Mouse (Mus musculus) midbrain, embryonic 15.5 days (tissue): Measurements from ENCODE around the gene Rora. TPM values are rescaled to one million over a fixed set of nuclear protein-coding genes. Genes with fewer than 3 reads are reported as not detected.
"Not testable (repeated sequence)": the region's sequence is repeated elsewhere in the genome, so short reads cannot be mapped to it uniquely, and the experiment has no call there.

Experiments
- ATAC-seq: fragments of 200-750 bp; cut with Nextera tagmentation; replicated peaks from 2 replicates; pipeline ENCODE4 v1.8.0; 2017; ENCODE audit warnings: moderate TSS enrichment
- H3K27ac ChIP-seq: fragments of 300-500 bp; sonication (generic); 2 replicates; pipeline ENCODE4 v1.5.1; 2015; ENCODE audit warnings: mild to moderate bottlenecking, inconsistent platforms
- H3K27me3 ChIP-seq: fragments of 300-500 bp; sonication (generic); replicated peaks from 2 replicates; pipeline ENCODE4 v1.6.1; 2015; ENCODE audit warnings: inconsistent platforms
- H3K36me3 ChIP-seq: fragments of 300-500 bp; sonication (generic); replicated peaks from 2 replicates; pipeline ENCODE4 v1.6.1; 2015; ENCODE audit warnings: inconsistent platforms
- H3K4me1 ChIP-seq: fragments of 300-500 bp; sonication (generic); 2 replicates; pipeline ENCODE4 v1.6.1; 2015; ENCODE audit warnings: inconsistent platforms
- H3K4me2 ChIP-seq: fragments of 300-500 bp; sonication (generic); 2 replicates; pipeline ENCODE4 v1.6.1; 2015; ENCODE audit warnings: inconsistent platforms, mild to moderate bottlenecking, moderate library complexity
- H3K4me3 ChIP-seq: fragments of 300-500 bp; sonication (generic); 2 replicates; pipeline ENCODE4 v1.5.1; 2015; ENCODE audit warnings: mild to moderate bottlenecking, inconsistent platforms
- H3K9ac ChIP-seq: fragments of 300-500 bp; sonication (generic); 2 replicates; pipeline ENCODE4 v1.6.1; 2015; ENCODE audit warnings: mild to moderate bottlenecking, inconsistent platforms
- H3K9me3 ChIP-seq: fragments of 300-500 bp; sonication (generic); 2 replicates; pipeline ENCODE4 v1.6.1; 2016; ENCODE audit warnings: inconsistent platforms
- WGBS: fragments of 180-500 bp; shearing (Covaris S2); methylation state at CpG from one replicate; pipeline ENCODE4 v1.1.7; 2015; ENCODE audit warnings: mixed read lengths; 5-methylcytosine and 5-hydroxymethylcytosine counted together
- polyA plus RNA-seq: library from polyadenylated mRNA; unstranded; fragments of >200 nt; fragmentation: Nextera tagmentation; extraction: Ambion mirVana; gene quantifications from 2 replicates; pipeline ENCODE4 v1.2.1, GENCODE M21; 2015

Gene Rora
- polyA plus RNA-seq, 1 experiment from 2014 or later: 43.9 TPM

DNA sequence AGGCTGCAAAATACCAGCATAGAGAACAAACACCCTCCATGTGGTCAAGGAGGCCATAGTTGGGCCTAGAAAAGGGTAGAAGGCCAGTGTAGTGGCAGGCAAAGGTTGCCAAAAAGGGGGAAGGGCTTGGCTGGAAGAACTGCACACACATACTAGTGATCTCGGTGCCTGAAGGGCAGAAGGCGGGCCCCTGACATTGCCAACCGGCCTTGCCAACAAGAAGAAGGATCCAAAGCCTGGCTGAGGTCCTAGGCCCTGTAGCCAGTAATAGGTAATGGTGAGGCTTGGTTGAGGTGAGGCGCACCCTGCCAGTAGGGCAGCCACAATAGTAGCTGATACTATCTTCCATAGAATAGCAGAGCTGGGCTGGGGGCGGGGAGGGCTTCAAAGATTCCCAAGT is 401.7 kb downstream of the Rora start:
- no peak overlapping the region for H3K27ac ChIP-seq
- ATAC-seq: no peak
- no peaks in the 10 kb centered on the region for H3K4me1 ChIP-seq
- WGBS: 93% methylated on average over 5 of the region's 5 CpGs
- H3K4me2 ChIP-seq: no peak overlapping the region
- no peaks in the 10 kb centered on the region for H3K27me3 ChIP-seq
- no peak overlapping the region for H3K9ac ChIP-seq
- no peak overlapping the region for H3K4me3 ChIP-seq
- H3K36me3 ChIP-seq: no peaks in the 10 kb centered on the region
- H3K9me3 ChIP-seq: no peaks in the 10 kb centered on the region

DNA sequence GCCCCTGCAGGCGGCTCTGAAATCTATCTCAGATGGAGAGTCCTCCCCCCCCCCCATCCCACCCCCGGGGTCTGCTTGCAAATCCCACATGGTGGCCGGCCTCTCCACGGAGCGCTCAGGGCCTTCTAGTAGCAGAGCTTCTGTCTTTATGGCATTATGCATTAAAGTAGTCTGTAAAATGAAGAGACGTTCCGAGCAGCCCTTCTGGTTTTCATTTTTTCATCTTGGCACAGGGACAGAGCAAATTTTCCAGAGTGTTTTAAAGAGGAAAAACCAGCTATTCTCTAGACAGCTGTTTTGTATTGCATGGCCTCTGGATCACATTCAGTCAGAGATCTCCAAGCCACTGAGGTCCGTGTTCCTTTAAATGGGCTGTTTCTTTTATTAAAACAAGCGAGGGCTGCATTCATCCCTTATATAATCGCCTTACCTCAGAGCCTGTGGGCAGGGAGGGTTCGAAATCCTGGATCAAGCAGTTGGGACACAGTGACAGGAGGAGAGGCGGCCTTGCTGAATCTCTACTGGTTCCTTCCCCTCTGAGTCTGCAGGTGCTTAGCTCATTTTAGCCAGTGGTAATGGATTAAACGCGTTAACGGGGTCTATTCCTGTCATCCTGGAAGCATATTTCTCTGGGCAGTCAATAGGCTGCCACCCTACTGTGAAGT is 417.7 kb downstream of the Rora start:
- Histone ChIP-seq H3K4me2 (no peak overlapping the region), H3K4me1 (0 out of 2 replicates have a peak, but pooled peaks cover 4% of the 10 kb centered on the region), H3K4me3 (no peak overlapping the region), H3K9me3 (no peaks in the 10 kb centered on the region), H3K9ac (no peak overlapping the region), H3K27me3 (no peaks in the 10 kb centered on the region), H3K27ac (no peak overlapping the region), H3K36me3 (no peaks in the 10 kb centered on the region)
- 52% methylated on average over 15 of the region's 15 CpGs for WGBS
- ATAC-seq: no peak

DNA sequence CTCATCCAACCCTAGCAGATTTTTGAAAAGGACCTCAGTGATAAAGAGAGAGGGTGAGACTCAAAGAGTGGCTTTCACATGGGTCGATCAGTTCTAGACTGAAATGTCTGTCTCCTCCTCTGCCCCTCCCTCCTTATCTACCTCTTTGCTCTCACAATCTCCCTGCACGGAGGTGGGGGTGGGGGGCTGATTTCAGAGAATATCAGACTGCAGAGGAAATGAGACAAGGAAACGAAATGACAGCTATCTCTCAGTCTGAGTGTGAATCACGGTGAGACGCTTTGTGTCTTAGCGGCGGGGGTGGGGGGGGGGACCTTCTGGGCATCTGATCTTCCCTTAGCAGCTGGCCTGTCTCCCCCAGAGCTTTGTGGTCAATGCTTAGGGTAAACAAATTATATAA is 419.7 kb downstream of the Rora start:
- Histone ChIP-seq H3K36me3 (no peaks in the 10 kb centered on the region), H3K9me3 (no peaks in the 10 kb centered on the region), H3K4me1 (0 out of 2 replicates have a peak, but pooled peaks cover 4% of the 10 kb centered on the region), H3K9ac (no peak overlapping the region), H3K27me3 (no peaks in the 10 kb centered on the region), H3K27ac (no peak overlapping the region), H3K4me2 (no peak overlapping the region), H3K4me3 (no peak overlapping the region)
- no peak for ATAC-seq
- 87% methylated on average over 7 of the region's 7 CpGs for WGBS

DNA sequence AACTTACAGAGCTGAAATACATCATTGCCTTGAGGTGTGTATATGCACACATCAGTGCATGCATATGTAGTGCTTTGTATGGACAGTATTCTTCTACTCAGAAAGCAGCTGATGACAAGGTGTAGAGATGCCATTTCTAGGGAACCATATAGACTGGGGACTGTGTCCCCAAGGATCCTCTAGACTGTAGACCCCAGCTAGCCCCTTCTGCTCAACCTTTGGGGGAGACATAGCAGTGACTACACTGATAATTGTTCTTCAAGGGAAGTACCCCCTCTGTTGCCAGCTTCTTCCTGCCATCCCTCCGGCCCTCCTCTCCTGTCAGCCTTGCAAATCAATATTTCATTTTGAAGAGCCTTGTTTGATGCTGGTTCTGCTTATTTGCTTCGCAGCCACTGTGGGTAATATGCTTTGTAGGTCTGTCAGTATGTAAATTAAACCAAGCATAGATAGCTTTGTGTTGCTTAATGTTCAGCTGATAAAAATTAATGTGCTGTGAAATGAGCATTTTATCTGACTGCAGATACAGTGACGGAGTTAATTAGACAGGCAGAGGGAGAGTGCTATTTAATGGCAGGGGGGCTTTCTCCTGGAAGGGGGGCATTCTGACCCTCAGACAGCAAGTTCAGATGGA is 430.6 kb downstream of the Rora start:
- 28% methylated on average over 3 of the region's 3 CpGs for WGBS
- H3K27ac ChIP-seq: peak overlapping the region; percentile 62
- no peaks in the 10 kb centered on the region for H3K9me3 ChIP-seq
- peak overlapping the region; percentile 9; the same call in 1 of the 2 replicates for H3K4me2 ChIP-seq
- H3K4me1 ChIP-seq: peaks cover 20% of the 10 kb centered on the region
- no peaks in the 10 kb centered on the region for H3K36me3 ChIP-seq
- H3K4me3 ChIP-seq: no peak overlapping the region
- H3K27me3 ChIP-seq: no peaks in the 10 kb centered on the region
- no peak overlapping the region for H3K9ac ChIP-seq
- ATAC-seq: peak; percentile 78

DNA sequence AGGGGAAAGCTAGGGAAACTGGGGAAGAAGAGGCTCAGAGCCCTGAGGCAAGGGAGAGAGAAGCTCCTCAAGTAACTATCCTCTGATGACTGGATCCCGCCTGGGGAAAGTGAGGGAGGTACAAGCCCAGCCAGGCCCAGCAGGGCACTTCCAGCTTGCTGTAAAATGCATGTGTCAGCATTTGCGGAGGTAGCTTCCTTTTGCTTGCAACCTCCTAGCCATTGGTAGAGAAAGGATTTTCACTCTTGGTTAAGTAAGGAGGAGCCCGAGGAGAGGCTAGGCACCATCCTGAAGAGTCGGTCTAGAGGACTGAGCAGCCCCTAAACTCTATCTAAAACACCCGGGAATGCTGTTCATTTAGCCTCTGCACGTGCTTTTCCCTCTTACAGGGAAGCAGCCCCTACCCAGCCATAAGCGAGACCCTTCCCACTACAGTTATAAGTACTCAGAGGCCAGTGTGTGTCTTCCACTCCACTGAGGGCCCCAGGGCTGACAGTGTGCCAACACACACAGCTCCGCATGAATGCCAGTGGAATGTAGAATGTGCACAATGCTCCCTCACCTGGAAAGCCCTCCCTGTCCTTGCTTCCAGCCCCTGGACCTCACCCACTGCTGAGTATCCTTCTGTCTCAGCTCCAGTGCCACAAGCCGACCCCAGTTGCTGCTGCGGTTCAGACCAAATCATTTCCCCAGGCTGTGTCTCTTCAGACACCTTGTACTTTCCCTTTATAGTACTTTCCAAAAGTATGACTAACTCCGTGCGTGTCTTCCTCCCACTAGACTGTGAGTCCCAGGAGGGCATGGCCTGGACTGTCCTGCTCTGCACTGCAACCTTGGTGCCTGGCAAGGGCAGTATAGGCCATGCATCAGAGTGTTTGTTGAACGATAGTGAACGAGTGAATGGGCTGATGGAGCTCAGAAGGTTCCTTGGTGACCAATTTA is 431.4 kb downstream of the Rora start:
- WGBS: 59% methylated on average over 14 of the region's 14 CpGs
- no peak overlapping the region for H3K9ac ChIP-seq
- H3K36me3 ChIP-seq: no peaks in the 10 kb centered on the region
- no peaks in the 10 kb centered on the region for H3K27me3 ChIP-seq
- no peaks in the 10 kb centered on the region for H3K9me3 ChIP-seq
- H3K4me3 ChIP-seq: no peak overlapping the region
- H3K4me2 ChIP-seq: peak overlapping the region; percentile 9; the same call in 1 of the 2 replicates
- peak; percentile 66 for ATAC-seq
- peak overlapping the region; percentile 62 for H3K27ac ChIP-seq
- H3K4me1 ChIP-seq: peaks cover 20% of the 10 kb centered on the region

DNA sequence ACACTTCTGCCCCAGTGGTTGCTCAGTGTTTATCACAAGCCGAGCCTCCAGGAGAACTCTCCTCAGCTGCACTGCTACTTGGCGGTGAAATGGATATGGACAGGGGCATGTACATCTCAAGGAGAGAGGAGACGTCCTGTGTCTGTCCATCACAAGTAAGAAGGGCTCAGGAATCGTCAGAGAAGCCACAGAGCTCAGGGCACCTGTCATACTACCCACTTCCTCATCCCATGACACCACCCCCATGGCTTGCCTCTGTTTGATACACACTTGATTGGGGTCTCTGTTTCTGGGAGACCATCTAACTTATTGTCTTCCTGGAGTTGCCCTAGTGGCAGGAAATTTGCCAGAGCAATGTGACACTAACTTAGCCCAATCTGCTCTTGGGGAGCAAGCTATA is 433.3 kb downstream of the Rora start:
- no peak for ATAC-seq
- no peak overlapping the region for H3K27ac ChIP-seq
- 88% methylated on average over 4 of the region's 4 CpGs for WGBS
- H3K4me1 ChIP-seq: peaks cover 32% of the 10 kb centered on the region
- no peak overlapping the region for H3K9ac ChIP-seq
- H3K27me3 ChIP-seq: no peaks in the 10 kb centered on the region
- no peaks in the 10 kb centered on the region for H3K36me3 ChIP-seq
- H3K4me2 ChIP-seq: no peak overlapping the region
- no peaks in the 10 kb centered on the region for H3K9me3 ChIP-seq
- no peak overlapping the region for H3K4me3 ChIP-seq

DNA sequence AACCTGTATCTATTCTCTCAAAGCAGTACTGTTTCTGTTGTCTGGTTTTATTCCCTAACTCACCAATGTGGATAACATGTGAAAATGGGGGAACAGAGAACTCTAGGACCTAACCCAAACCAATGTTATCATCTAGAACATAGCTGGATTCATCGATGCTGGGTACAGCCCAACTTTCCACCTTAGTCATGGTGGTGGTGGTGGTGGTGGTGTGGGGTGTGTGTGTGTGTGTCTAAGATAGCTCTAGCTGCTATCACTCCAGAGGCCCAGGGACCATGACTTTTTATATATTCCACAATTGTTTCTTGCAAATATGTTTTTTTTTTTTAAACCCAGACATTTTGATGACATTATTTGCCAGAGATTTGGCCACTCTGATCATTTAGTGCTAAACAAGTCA is 433.7 kb downstream of the Rora start:
- 100% methylated on average over 1 of the region's 1 CpGs for WGBS
- Histone ChIP-seq H3K36me3 (no peaks in the 10 kb centered on the region), H3K4me3 (no peak overlapping the region), H3K9ac (no peak overlapping the region), H3K4me2 (no peak overlapping the region), H3K27ac (no peak overlapping the region), H3K27me3 (no peaks in the 10 kb centered on the region), H3K9me3 (no peaks in the 10 kb centered on the region), H3K4me1 (peaks cover 37% of the 10 kb centered on the region)
- no peak for ATAC-seq

DNA sequence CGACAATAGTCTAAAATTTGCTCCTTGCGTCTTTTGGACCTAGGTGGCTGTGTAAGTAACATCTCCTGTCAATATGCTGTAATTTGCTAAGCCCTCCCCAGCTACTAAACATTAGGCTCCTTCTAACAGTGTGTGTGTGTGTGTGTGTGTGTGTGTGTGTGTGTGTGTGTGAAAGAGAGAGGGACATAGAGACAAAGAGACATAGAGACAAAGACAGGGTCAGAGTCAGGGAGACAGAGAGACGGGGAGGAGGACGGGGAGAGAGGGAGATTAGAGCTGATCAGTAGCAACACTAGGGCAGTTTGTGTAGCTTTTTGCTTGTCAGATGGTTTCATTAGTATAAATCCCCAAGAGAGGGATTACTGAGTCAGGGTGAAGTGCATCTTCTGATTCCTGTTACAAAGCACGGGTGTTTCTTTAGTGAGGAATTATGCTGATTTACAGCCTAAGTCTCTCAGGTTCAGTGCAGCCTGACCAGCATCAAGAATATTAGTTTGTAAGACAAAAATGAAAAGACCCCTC is 437.2 kb downstream of the Rora start:
- H3K4me2 ChIP-seq: no peak overlapping the region
- no peak overlapping the region for H3K27ac ChIP-seq
- no peaks in the 10 kb centered on the region for H3K36me3 ChIP-seq
- no peak for ATAC-seq
- H3K4me1 ChIP-seq: peaks cover 22% of the 10 kb centered on the region
- H3K4me3 ChIP-seq: no peak overlapping the region
- WGBS: 39% methylated on average over 5 of the region's 5 CpGs
- no peaks in the 10 kb centered on the region for H3K9me3 ChIP-seq
- H3K27me3 ChIP-seq: no peaks in the 10 kb centered on the region
- no peak overlapping the region for H3K9ac ChIP-seq

DNA sequence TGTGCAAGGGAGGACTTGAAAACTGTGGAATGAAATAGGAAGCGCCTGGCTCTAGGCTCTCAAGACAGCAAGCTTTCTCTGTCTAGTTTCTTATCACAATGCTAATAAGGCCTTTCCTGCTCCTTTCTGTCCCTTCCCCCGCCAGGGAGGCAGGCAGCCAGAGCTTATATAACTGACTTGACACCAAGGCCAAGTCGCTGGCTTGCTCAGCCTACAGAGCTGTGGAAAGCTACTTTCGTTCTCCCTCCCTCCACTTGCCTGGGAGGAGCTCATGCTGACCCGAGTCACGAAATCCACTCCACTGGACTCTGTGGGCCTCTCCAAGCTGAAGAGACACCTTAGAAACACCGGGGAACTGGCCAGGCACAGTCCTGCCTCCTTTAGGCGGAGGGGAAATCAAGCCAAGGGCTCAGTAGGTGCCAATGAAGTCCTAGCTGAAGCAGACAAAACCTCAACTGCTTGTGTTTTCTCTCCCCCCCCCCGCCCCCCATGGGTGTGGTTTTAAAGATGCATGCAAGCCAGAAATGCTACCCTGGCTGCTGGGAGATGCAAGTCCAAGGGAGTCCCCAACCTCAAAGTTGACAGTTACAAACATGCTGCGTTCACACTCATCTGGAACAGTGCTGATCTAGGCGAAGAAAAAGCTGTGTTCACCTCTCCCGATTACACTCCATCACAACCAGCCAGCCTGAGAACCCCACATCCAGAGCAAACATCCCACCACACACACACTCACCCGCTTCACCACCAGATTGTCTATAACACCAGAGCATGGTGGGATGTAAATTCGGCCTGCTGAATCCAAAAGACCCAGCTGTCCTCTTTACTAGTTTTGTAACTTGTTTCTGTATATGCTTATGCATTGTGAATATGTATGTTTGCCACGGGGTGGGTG is 438.8 kb downstream of the Rora start:
- Histone ChIP-seq H3K27me3 (no peaks in the 10 kb centered on the region), H3K36me3 (no peaks in the 10 kb centered on the region), H3K4me3 (no peak overlapping the region), H3K9me3 (no peaks in the 10 kb centered on the region), H3K27ac (no peak overlapping the region), H3K4me1 (peaks cover 23% of the 10 kb centered on the region), H3K4me2 (no peak overlapping the region), H3K9ac (no peak overlapping the region)
- 57% methylated on average over 15 of the region's 15 CpGs for WGBS
- ATAC-seq: no peak

DNA sequence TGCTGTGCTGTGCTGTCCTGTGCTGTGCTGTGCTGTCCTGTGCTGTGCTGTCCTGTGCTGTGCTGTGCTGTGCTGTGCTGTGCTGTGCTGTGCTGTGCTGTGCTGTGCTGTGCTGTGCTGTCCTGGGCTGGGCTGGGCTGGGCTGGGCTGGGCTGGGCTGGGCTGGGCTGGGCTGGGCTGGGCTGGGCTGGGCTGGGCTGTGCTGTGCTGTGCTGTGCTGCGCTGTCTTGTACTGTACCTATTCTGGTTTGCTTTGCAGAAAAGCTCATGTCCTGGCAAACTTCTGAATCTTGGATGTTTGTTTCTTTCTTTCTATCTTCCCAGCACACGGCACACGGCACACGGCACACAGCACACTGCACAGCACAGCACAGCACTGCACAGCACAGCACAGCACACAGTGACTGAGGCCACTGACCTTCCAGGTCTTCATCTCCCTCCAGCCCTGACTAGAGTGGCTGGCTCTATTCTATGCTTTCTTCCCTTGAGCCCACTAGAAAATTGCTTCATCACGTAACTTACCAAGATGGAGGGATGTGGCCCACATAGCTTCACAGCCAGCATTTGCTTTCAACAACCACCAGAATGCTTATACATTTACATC is 446.7 kb downstream of the Rora start:
- H3K4me2 ChIP-seq, H3K9me3 ChIP-seq, ATAC-seq, H3K27ac ChIP-seq, H3K9ac ChIP-seq, H3K4me1 ChIP-seq, H3K36me3 ChIP-seq, H3K4me3 ChIP-seq, H3K27me3 ChIP-seq: not testable (repeated sequence)
- 93% methylated on average over 5 of the region's 5 CpGs for WGBS

DNA sequence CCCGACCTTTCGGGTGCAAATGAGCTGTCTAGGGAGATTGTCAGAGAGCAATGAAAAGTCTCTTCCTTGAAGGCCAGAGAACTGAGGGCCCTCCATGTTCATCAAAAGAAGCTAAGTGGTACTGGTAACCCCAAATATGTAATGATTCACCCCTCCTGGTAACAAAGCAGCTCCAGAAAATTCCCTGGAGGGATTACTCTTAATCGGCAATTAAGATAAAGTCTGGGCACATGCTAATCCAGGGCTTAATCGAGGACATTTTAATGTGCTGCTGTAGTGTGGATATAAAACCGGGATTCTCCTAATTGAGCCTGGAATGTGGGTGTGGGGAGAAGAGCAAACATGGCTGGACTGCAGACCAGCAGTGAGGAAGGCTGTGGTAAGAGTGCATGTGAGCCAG is 450.7 kb downstream of the Rora start:
- Histone ChIP-seq H3K27me3 (no peaks in the 10 kb centered on the region), H3K9ac (no peak overlapping the region), H3K27ac (no peak overlapping the region), H3K4me3 (no peak overlapping the region), H3K9me3 (no peaks in the 10 kb centered on the region), H3K4me1 (peaks cover 10% of the 10 kb centered on the region; the same call in 1 of the 2 replicates), H3K36me3 (no peaks in the 10 kb centered on the region), H3K4me2 (no peak overlapping the region)
- WGBS: 32% methylated on average over 5 of the region's 5 CpGs
- ATAC-seq: no peak
